Mouse (Mus musculus): Measurements from ENCODE around the gene Atp1b1. TPM values are rescaled to one million over a fixed set of nuclear protein-coding genes. Genes with fewer than 3 reads are reported as not detected.

Gene Atp1b1
- polyA plus RNA-seq, 1 experiment from 2014 or later = 86.4 TPM

- H3K9ac ChIP-seq (ENCODE audit: low read depth, low read length) = no peak overlapping the region
- H3K4me1 ChIP-seq (ENCODE audit: control insufficient read depth, insufficient read depth, low read length) = no peaks in the 10 kb centered on the region
- WGBS = 86% methylated on average over 8 of the region's 8 CpGs
- H3K4me3 ChIP-seq (ENCODE audit: low read length) = no peak overlapping the region
- H3K27me3 ChIP-seq (ENCODE audit: control insufficient read depth, insufficient read depth, low read length) = no peaks in the 10 kb centered on the region
- ATAC-seq (ENCODE audit: low FRiP score, low TSS enrichment) = no peak
- no peaks in the 10 kb centered on the region for H3K36me3 ChIP-seq (ENCODE audit: control insufficient read depth, insufficient read depth, low read length)
- H3K9me3 ChIP-seq (ENCODE audit: control insufficient read depth, low read length) = no peaks in the 10 kb centered on the region
- H3K4me2 ChIP-seq (replicated peaks; ENCODE audit: low read depth, low read length) = no peak overlapping the region
- H3K27ac ChIP-seq (ENCODE audit: low read depth, low read length) = no peak overlapping the region
Measured at GRCm38 (mm10) chr1:164419401-164419800, 38.8 kb downstream of the Atp1b1 start.

GRCm38 (mm10) chr1:164418320-164418719, 39.8 kb downstream of the Atp1b1 start:
- 47% methylated on average over 10 of the region's 10 CpGs for WGBS
- Histone ChIP-seq H3K27me3 (ENCODE audit: control insufficient read depth, insufficient read depth, low read length) (no peaks in the 10 kb centered on the region), H3K4me2 (replicated peaks; ENCODE audit: low read depth, low read length) (no peak overlapping the region), H3K4me1 (ENCODE audit: control insufficient read depth, insufficient read depth, low read length) (no peaks in the 10 kb centered on the region), H3K36me3 (ENCODE audit: control insufficient read depth, insufficient read depth, low read length) (no peaks in the 10 kb centered on the region), H3K9ac (ENCODE audit: low read depth, low read length) (no peak overlapping the region), H3K9me3 (ENCODE audit: control insufficient read depth, low read length) (no peaks in the 10 kb centered on the region), H3K4me3 (ENCODE audit: low read length) (no peak overlapping the region), H3K27ac (ENCODE audit: low read depth, low read length) (no peak overlapping the region)
- ATAC-seq (ENCODE audit: low FRiP score, low TSS enrichment) = no peak

GRCm38 (mm10) chr1:164417604-164418003, 40.6 kb downstream of the Atp1b1 start:
- Histone ChIP-seq H3K9me3 (ENCODE audit: control insufficient read depth, low read length) (no peaks in the 10 kb centered on the region), H3K27ac (ENCODE audit: low read depth, low read length) (no peak overlapping the region), H3K27me3 (ENCODE audit: control insufficient read depth, insufficient read depth, low read length) (no peaks in the 10 kb centered on the region), H3K4me3 (ENCODE audit: low read length) (no peak overlapping the region), H3K36me3 (ENCODE audit: control insufficient read depth, insufficient read depth, low read length) (no peaks in the 10 kb centered on the region; the same call in 1 of the 2 replicates), H3K4me1 (ENCODE audit: control insufficient read depth, insufficient read depth, low read length) (no peaks in the 10 kb centered on the region), H3K4me2 (replicated peaks; ENCODE audit: low read depth, low read length) (no peak overlapping the region), H3K9ac (ENCODE audit: low read depth, low read length) (no peak overlapping the region)
- ATAC-seq (ENCODE audit: low FRiP score, low TSS enrichment) = no peak
- WGBS = 86% methylated on average over 3 of the region's 3 CpGs

GRCm38 (mm10) chr1:164416692-164417394, 41.3 kb downstream of the Atp1b1 start:
- Histone ChIP-seq H3K9me3 (ENCODE audit: control insufficient read depth, low read length) (no peaks in the 10 kb centered on the region), H3K9ac (ENCODE audit: low read depth, low read length) (no peak overlapping the region), H3K36me3 (ENCODE audit: control insufficient read depth, insufficient read depth, low read length) (no peaks in the 10 kb centered on the region; the same call in 1 of the 2 replicates), H3K27me3 (ENCODE audit: control insufficient read depth, insufficient read depth, low read length) (no peaks in the 10 kb centered on the region), H3K27ac (ENCODE audit: low read depth, low read length) (no peak overlapping the region), H3K4me2 (replicated peaks; ENCODE audit: low read depth, low read length) (no peak overlapping the region), H3K4me1 (ENCODE audit: control insufficient read depth, insufficient read depth, low read length) (no peaks in the 10 kb centered on the region), H3K4me3 (ENCODE audit: low read length) (no peak overlapping the region)
- ATAC-seq (ENCODE audit: low FRiP score, low TSS enrichment) = no peak
- 90% methylated on average over 12 of the region's 12 CpGs for WGBS

GRCm38 (mm10) chr1:164415347-164415751, 42.8 kb downstream of the Atp1b1 start:
- H3K4me3 ChIP-seq (ENCODE audit: low read length) = no peak overlapping the region
- 65% methylated on average over 2 of the region's 2 CpGs for WGBS
- H3K27ac ChIP-seq (ENCODE audit: low read depth, low read length) = peak overlapping the region; percentile 33; the same call in 1 of the 2 replicates
- H3K27me3 ChIP-seq (ENCODE audit: control insufficient read depth, insufficient read depth, low read length) = no peaks in the 10 kb centered on the region
- no peaks in the 10 kb centered on the region for H3K9me3 ChIP-seq (ENCODE audit: control insufficient read depth, low read length)
- H3K4me2 ChIP-seq (replicated peaks; ENCODE audit: low read depth, low read length) = no peak overlapping the region
- H3K9ac ChIP-seq (ENCODE audit: low read depth, low read length) = no peak overlapping the region
- ATAC-seq (ENCODE audit: low FRiP score, low TSS enrichment) = peak; percentile 74; the same call in 1 of the 2 replicates
- H3K4me1 ChIP-seq (ENCODE audit: control insufficient read depth, insufficient read depth, low read length) = no peaks in the 10 kb centered on the region
- no peaks in the 10 kb centered on the region; the same call in 1 of the 2 replicates for H3K36me3 ChIP-seq (ENCODE audit: control insufficient read depth, insufficient read depth, low read length)

- H3K36me3 ChIP-seq (ENCODE audit: control insufficient read depth, insufficient read depth, low read length) = no peaks in the 10 kb centered on the region; the same call in 1 of the 2 replicates
- H3K27ac ChIP-seq (ENCODE audit: low read depth, low read length) = no peak overlapping the region
- H3K4me3 ChIP-seq (ENCODE audit: low read length) = no peak overlapping the region
- no peaks in the 10 kb centered on the region for H3K9me3 ChIP-seq (ENCODE audit: control insufficient read depth, low read length)
- H3K9ac ChIP-seq (ENCODE audit: low read depth, low read length) = no peak overlapping the region
- H3K4me1 ChIP-seq (ENCODE audit: control insufficient read depth, insufficient read depth, low read length) = no peaks in the 10 kb centered on the region
- ATAC-seq (ENCODE audit: low FRiP score, low TSS enrichment) = no peak
- no peaks in the 10 kb centered on the region for H3K27me3 ChIP-seq (ENCODE audit: control insufficient read depth, insufficient read depth, low read length)
- WGBS = 96% methylated on average over 11 of the region's 11 CpGs
- no peak overlapping the region for H3K4me2 ChIP-seq (replicated peaks; ENCODE audit: low read depth, low read length)
Measured at GRCm38 (mm10) chr1:164413608-164414007, 44.5 kb downstream of the Atp1b1 start.

GRCm38 (mm10) chr1:164412906-164413305, 45.2 kb downstream of the Atp1b1 start:
- Histone ChIP-seq H3K9me3 (ENCODE audit: control insufficient read depth, low read length) (no peaks in the 10 kb centered on the region), H3K4me1 (ENCODE audit: control insufficient read depth, insufficient read depth, low read length) (no peaks in the 10 kb centered on the region), H3K27me3 (ENCODE audit: control insufficient read depth, insufficient read depth, low read length) (no peaks in the 10 kb centered on the region), H3K27ac (ENCODE audit: low read depth, low read length) (no peak overlapping the region), H3K9ac (ENCODE audit: low read depth, low read length) (no peak overlapping the region), H3K4me3 (ENCODE audit: low read length) (no peak overlapping the region), H3K36me3 (ENCODE audit: control insufficient read depth, insufficient read depth, low read length) (no peaks in the 10 kb centered on the region; the same call in 1 of the 2 replicates), H3K4me2 (replicated peaks; ENCODE audit: low read depth, low read length) (no peak overlapping the region)
- no peak for ATAC-seq (ENCODE audit: low FRiP score, low TSS enrichment)
- WGBS = 94% methylated on average over 9 of the region's 9 CpGs

GRCm38 (mm10) chr1:164411306-164411705, 46.8 kb downstream of the Atp1b1 start:
- ATAC-seq (ENCODE audit: low FRiP score, low TSS enrichment) = peak; percentile 58; the same call in 1 of the 2 replicates
- 66% methylated on average over 7 of the region's 7 CpGs for WGBS
- H3K27ac ChIP-seq (ENCODE audit: low read depth, low read length) = peak overlapping the region; percentile 51; the same call in 1 of the 2 replicates
- no peaks in the 10 kb centered on the region; the same call in 1 of the 2 replicates for H3K36me3 ChIP-seq (ENCODE audit: control insufficient read depth, insufficient read depth, low read length)
- H3K4me3 ChIP-seq (ENCODE audit: low read length) = no peak overlapping the region
- H3K27me3 ChIP-seq (ENCODE audit: control insufficient read depth, insufficient read depth, low read length) = no peaks in the 10 kb centered on the region
- no peaks in the 10 kb centered on the region for H3K4me1 ChIP-seq (ENCODE audit: control insufficient read depth, insufficient read depth, low read length)
- no peak overlapping the region for H3K9ac ChIP-seq (ENCODE audit: low read depth, low read length)
- H3K4me2 ChIP-seq (replicated peaks; ENCODE audit: low read depth, low read length) = no peak overlapping the region
- no peaks in the 10 kb centered on the region for H3K9me3 ChIP-seq (ENCODE audit: control insufficient read depth, low read length)

GRCm38 (mm10) chr1:164408655-164409054, 49.5 kb downstream of the Atp1b1 start:
- ATAC-seq (ENCODE audit: low FRiP score, low TSS enrichment) = no peak
- Histone ChIP-seq H3K4me2 (replicated peaks; ENCODE audit: low read depth, low read length) (no peak overlapping the region), H3K9ac (ENCODE audit: low read depth, low read length) (no peak overlapping the region), H3K27ac (ENCODE audit: low read depth, low read length) (no peak overlapping the region), H3K4me3 (ENCODE audit: low read length) (no peak overlapping the region), H3K36me3 (ENCODE audit: control insufficient read depth, insufficient read depth, low read length) (peaks cover 3% of the 10 kb centered on the region; the same call in 1 of the 2 replicates), H3K27me3 (ENCODE audit: control insufficient read depth, insufficient read depth, low read length) (no peaks in the 10 kb centered on the region), H3K9me3 (ENCODE audit: control insufficient read depth, low read length) (no peaks in the 10 kb centered on the region), H3K4me1 (ENCODE audit: control insufficient read depth, insufficient read depth, low read length) (no peaks in the 10 kb centered on the region)
- 70% methylated on average over 2 of the region's 2 CpGs for WGBS

Measured in kidney, embryonic 14.5 days (tissue).